1 mouse cellular context compared by ENCODE assay signal in genomic region chr1:57322535-57322934, GRCm38 (mm10).
TF ChIP-seq lines count a peak whose summit lies in the region.

No protein-coding gene starts in this region.

TF ChIP-seq in CH12.LX, 34 proteins besides CTCF, POLR2A, EP300 and RAD21 (continued from another document):
- TF ChIP-seq POLR2AphosphoS2 (IDR thresholded peaks at IDR 0.05; ENCODE audit: low read depth, low read length) (no peak), ZMIZ1 (IDR thresholded peaks at IDR 0.05; ENCODE audit: low read depth, low read length) (no peak), GABPA (IDR thresholded peaks at IDR 0.05; ENCODE audit: insufficient replicate concordance, low read depth, low read length) (no peak)
